Mouse (Mus musculus) limb, embryonic 11.5 days (tissue): ENCODE measurements around the gene Psmc3. TPM values are rescaled to one million over a fixed set of nuclear protein-coding genes. Genes with fewer than 3 reads are reported as not detected.
A peak's percentile ranks its signal among the peaks of the same experiment; 100 is the strongest.
"Not testable (repeated sequence)": the region's sequence is repeated elsewhere in the genome, so short reads cannot be mapped to it uniquely, and the experiment has no call there.

Experiments used
- ATAC-seq: fragments of 200-750 bp; cut with Nextera tagmentation; 2 replicates; pipeline ENCODE4 v1.8.0; 2017; ENCODE audit warnings: low read depth; ENCODE audit not compliant: insufficient number of reproducible peaks, low FRiP score, low TSS enrichment
- DNase-seq: peaks from one replicate; pipeline ENCODE4 v3.0.0-alpha.2; 2015; ENCODE audit warnings: low spot score
- H3K27ac ChIP-seq: fragments of 300-500 bp; sonication (generic); replicated peaks from 2 replicates; pipeline ENCODE4 v1.5.1; 2014; ENCODE audit warnings: low read depth, mild to moderate bottlenecking, low read length
- H3K27me3 ChIP-seq: fragments of 300-500 bp; sonication (generic); 2 replicates; pipeline ENCODE4 v1.6.1; 2014; ENCODE audit warnings: mild to moderate bottlenecking, low read length, mixed read lengths; ENCODE audit not compliant: control insufficient read depth, insufficient read depth
- H3K36me3 ChIP-seq: fragments of 300-500 bp; sonication (generic); 2 replicates; pipeline ENCODE4 v1.6.1; 2014; ENCODE audit warnings: mild to moderate bottlenecking, low read length, moderate library complexity, mixed read lengths; ENCODE audit not compliant: control insufficient read depth, insufficient read depth
- H3K4me1 ChIP-seq: fragments of 300-500 bp; sonication (generic); 2 replicates; pipeline ENCODE4 v1.6.1; 2014; ENCODE audit warnings: low read length, mixed read lengths; ENCODE audit not compliant: control insufficient read depth, insufficient read depth
- H3K4me2 ChIP-seq: fragments of 300-500 bp; sonication (generic); 2 replicates; pipeline ENCODE4 v1.6.1; 2014; ENCODE audit warnings: low read depth, mild to moderate bottlenecking, moderate library complexity; ENCODE audit not compliant: severe bottlenecking
- H3K4me3 ChIP-seq: fragments of 300-500 bp; sonication (generic); 2 replicates; pipeline ENCODE4 v1.5.1; 2014; ENCODE audit warnings: low read depth, low read length
- H3K9ac ChIP-seq: fragments of 300-500 bp; sonication (generic); 2 replicates; pipeline ENCODE4 v1.6.1; 2014; ENCODE audit warnings: mild to moderate bottlenecking, low read length
- H3K9me3 ChIP-seq: fragments of 300-500 bp; sonication (generic); 2 replicates; pipeline ENCODE4 v1.6.1; 2016; ENCODE audit warnings: low read length; ENCODE audit not compliant: control insufficient read depth
- WGBS: fragments of 180-500 bp; shearing (Covaris S2); extraction: QIAGEN DNeasy Blood & Tissue Kit; methylation state at CpG from one replicate; pipeline ENCODE4 v1.1.7; 2014; 5-methylcytosine and 5-hydroxymethylcytosine counted together
- polyA plus RNA-seq: library from polyadenylated mRNA; unstranded; fragments of >200 nt; fragmentation: Nextera tagmentation; extraction: Ambion mirVana; gene quantifications from 2 replicates; pipeline ENCODE4 v1.2.1, GENCODE M21; 2014

Gene Psmc3
- polyA plus RNA-seq, 1 experiment from 2014 or later, result 440 TPM

DNA sequence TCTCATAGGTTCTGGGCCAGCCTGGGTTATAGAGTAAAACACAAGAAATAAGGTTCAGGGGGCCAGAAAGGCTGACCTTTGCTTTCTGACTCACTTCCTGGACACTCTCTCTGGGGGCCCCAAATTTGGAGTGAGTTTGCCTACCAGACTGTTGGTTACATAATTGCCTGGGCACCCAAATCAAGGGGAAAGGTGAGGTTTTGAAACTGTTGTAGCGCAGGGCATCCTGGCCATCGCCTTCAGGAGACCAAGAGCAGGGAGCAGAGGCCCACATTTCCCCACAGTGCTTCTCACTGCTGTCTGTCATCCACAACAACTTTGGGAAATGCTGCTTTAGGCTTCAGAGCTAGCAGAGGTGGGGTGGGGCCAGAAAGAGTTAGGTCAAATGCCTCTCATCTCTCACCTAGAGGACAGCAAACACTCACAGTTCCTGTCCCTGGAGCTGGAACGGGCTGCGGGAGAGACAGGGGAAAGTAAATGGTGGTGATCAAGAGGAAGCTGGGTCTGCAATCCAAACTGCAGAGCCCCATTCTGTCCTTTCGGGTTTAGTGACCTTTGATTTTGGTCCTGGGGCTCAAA is 56.1 kb downstream of the Psmc3 start:
- WGBS, result 85% methylated on average over 5 of the region's 5 CpGs
- ATAC-seq, result no peak

GRCm38 (mm10) chr2:91110429-91110828 is 56.6 kb downstream of the Psmc3 start:
- H3K9ac ChIP-seq, result no peak overlapping the region

More for the DNA sequence above, 56.1 kb downstream of the Psmc3 start:
- Histone ChIP-seq H3K36me3 (no peaks in the 10 kb centered on the region), H3K27me3 (no peaks in the 10 kb centered on the region), H3K4me2 (no peak overlapping the region), H3K9me3 (no peaks in the 10 kb centered on the region), H3K9ac (no peak overlapping the region), H3K4me1 (no peaks in the 10 kb centered on the region), H3K27ac (no peak overlapping the region), H3K4me3 (no peak overlapping the region)
- DNase-seq, result no peak

DNA sequence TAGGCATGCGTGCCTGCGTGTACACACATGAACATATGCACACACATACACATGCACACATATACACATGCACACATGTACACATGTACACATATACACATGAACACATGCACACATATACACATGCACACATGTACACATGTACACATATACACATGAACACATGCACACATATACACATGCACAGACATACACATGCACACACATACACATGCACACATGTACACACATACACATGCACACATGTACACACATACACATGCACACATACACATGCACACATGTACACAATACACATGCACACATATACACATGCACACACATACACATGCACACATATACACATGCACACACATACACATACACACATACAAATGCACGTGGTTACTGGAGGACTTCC is 58.0 kb downstream of the Psmc3 start:
- H3K4me1 ChIP-seq, H3K27ac ChIP-seq, H3K27me3 ChIP-seq, H3K4me2 ChIP-seq, H3K9ac ChIP-seq, DNase-seq, H3K36me3 ChIP-seq, H3K9me3 ChIP-seq, H3K4me3 ChIP-seq, ATAC-seq: not testable (repeated sequence)
- WGBS, result 93% methylated on average over 3 of the region's 3 CpGs

More at GRCm38 (mm10) chr2:91110429-91110828, 56.6 kb downstream of the Psmc3 start:
- DNase-seq, result no peak
- WGBS, result 73% methylated on average over 6 of the region's 6 CpGs
- H3K27ac ChIP-seq, result no peak overlapping the region
- H3K4me2 ChIP-seq, result no peak overlapping the region
- H3K27me3 ChIP-seq, result no peaks in the 10 kb centered on the region
- H3K36me3 ChIP-seq, result no peaks in the 10 kb centered on the region
- ATAC-seq, result no peak
- no peak overlapping the region for H3K4me3 ChIP-seq
- no peaks in the 10 kb centered on the region for H3K4me1 ChIP-seq
- no peaks in the 10 kb centered on the region for H3K9me3 ChIP-seq

GRCm38 (mm10) chr2:91112491-91112890 is 58.7 kb downstream of the Psmc3 start:
- DNase-seq (no peak), ATAC-seq (no peak)
- WGBS, result 65% methylated on average over 4 of the region's 4 CpGs
- Histone ChIP-seq H3K4me2 (no peak overlapping the region), H3K36me3 (no peaks in the 10 kb centered on the region), H3K9ac (no peak overlapping the region), H3K9me3 (no peaks in the 10 kb centered on the region), H3K27me3 (no peaks in the 10 kb centered on the region), H3K4me3 (no peak overlapping the region), H3K27ac (no peak overlapping the region), H3K4me1 (no peaks in the 10 kb centered on the region)

DNA sequence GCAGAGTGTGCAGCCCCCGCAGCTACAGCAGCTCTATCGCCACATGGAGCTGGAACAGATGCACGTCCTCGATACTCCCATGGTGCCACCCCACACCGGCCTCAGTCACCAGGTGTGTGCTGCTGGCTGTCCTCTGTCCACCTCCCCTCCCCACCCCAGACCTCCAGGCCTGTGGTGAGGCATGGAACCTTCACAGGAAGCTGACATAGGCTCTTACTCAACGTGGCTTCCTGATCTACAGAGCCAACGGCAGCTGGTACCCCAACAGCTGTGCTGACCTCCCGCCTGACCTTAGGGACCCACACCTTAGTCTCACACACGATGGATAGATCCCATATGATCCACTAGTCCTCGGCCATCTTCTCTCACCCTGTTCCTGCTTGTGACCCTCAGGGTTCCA is 59.5 kb downstream of the Psmc3 start:
- no peak for DNase-seq
- Histone ChIP-seq H3K4me2 (no peak overlapping the region), H3K9ac (no peak overlapping the region), H3K9me3 (no peaks in the 10 kb centered on the region), H3K27me3 (no peaks in the 10 kb centered on the region), H3K36me3 (no peaks in the 10 kb centered on the region), H3K27ac (no peak overlapping the region), H3K4me3 (no peak overlapping the region), H3K4me1 (no peaks in the 10 kb centered on the region)
- no peak for ATAC-seq
- WGBS, result 79% methylated on average over 10 of the region's 10 CpGs

DNA sequence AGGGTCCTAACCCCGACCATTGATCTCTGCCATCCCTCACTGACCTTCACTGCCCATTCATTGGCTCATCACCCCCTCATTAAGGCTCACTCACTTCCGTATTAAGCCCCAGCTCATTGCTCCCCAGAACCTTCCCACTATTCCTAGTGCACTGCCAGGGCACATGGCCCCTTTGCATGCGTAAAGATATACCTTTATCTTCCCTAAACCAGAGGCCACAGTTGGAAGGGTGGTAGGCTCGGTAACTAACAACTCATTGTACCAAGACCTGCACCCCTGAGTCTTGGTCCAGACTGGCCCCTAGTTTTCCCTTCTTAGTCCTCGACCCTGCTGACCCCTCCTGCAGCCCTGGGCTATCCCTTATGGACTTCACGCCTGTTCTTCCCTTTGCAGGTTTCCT is 60.0 kb downstream of the Psmc3 start:
- Histone ChIP-seq H3K4me2 (no peak overlapping the region), H3K36me3 (no peaks in the 10 kb centered on the region), H3K4me3 (no peak overlapping the region), H3K4me1 (no peaks in the 10 kb centered on the region), H3K27ac (no peak overlapping the region), H3K27me3 (no peaks in the 10 kb centered on the region), H3K9ac (no peak overlapping the region), H3K9me3 (no peaks in the 10 kb centered on the region)
- no peak for ATAC-seq
- no peak for DNase-seq
- WGBS, result 80% methylated on average over 6 of the region's 6 CpGs

DNA sequence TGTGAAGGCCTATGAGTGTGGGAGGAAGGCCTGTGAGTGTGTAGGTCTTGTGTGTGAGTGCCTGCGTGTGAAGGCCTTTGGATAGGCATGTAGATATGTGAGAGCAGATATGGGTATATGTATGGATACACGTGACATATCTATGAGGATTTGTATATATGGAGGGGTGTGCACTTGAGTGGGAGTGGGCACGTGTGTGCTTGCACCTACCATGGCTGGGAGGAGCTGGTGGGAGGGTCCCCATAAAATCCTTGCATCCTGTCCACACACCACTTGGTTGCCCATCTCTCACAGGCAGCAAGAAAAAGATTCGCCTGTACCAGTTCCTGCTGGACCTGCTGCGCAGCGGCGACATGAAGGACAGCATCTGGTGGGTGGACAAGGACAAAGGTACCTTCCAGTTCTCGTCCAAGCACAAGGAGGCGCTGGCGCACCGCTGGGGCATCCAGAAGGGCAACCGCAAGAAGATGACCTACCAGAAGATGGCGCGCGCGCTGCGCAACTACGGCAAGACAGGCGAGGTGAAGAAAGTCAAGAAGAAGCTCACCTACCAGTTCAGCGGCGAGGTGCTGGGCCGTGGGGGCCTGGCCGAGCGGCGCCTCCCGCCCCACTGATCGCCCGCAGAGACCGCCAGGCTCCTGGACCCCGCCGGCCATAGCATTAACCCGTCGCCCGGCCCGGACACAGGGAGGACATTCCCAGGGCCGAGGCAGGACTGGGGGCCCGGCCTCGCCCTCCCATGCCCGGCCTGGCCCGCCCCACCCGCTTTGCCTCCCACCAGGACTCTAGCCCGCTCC is 61.2 kb downstream of the Psmc3 start:
- Histone ChIP-seq H3K9me3 (no peaks in the 10 kb centered on the region), H3K4me1 (no peaks in the 10 kb centered on the region), H3K27me3 (no peaks in the 10 kb centered on the region), H3K27ac (no peak overlapping the region), H3K4me2 (peak overlapping the region; percentile 83), H3K9ac (peak overlapping the region; percentile 61), H3K36me3 (no peaks in the 10 kb centered on the region), H3K4me3 (peak overlapping the region; percentile 36)
- 12% methylated on average over 32 of the region's 42 CpGs for whole genome bisulfite sequencing
- peak; percentile 99 for DNase-seq
- ATAC-seq, result peak; percentile 63

DNA sequence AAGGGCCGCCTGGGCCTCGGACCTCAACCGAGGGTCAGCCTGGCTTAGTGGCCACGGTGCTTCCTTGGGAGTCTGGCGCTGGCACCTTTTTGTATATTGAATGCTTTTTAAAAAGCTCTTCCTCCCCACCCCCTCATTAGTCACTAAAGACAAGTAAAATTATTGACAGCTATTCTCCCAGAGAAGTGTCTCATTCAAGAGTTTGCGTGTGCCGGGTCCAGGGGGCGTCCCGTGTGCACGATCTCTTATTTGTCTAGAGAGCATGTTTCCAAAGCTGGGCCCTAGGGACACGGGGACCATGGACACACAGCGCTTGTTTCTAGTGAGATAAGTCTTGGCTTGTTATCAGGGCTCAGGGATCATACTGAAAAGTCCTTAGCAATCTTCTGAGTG is 61.8 kb downstream of the Psmc3 start:
- 38% methylated on average over 12 of the region's 12 CpGs for WGBS
- H3K9ac ChIP-seq, result peak overlapping the region; percentile 61
- H3K9me3 ChIP-seq, result no peaks in the 10 kb centered on the region
- no peaks in the 10 kb centered on the region for H3K4me1 ChIP-seq
- H3K36me3 ChIP-seq, result no peaks in the 10 kb centered on the region
- DNase-seq (peak; percentile 24), ATAC-seq (no peak)
- H3K4me2 ChIP-seq, result peak overlapping the region; percentile 83
- H3K27me3 ChIP-seq, result no peaks in the 10 kb centered on the region
- peak overlapping the region; percentile 36 for H3K4me3 ChIP-seq
- no peak overlapping the region for H3K27ac ChIP-seq
